Mouse (Mus musculus) kidney, adult 18-20 months (tissue): Measurements from ENCODE around the gene Csmd2.
"Not testable (repeated sequence)": the region's sequence is repeated elsewhere in the genome, so short reads cannot be mapped to it uniquely, and the experiment has no call there.

Experiments
- DNase-seq: peaks from one replicate; pipeline ENCODE4 v3.0.0; 2021

The Csmd2 gene

DNA sequence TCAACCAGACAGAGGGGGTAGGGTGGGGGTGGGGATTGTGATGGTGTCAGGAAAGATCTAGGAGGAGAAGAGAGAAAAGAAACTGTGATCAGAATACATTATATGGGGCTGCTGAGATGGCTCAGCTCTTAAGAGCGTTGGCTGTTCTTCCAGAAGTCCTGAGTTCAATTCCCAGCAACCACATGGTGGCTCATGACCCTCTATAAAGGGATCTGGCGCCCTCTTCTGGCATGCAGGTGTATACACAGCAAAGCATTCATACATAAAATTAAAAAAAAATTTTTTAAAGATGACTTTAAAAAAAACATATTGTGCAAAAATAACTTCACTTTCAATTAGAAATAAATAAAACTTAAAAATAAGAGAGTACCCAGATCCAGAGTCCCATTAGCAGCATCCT, 555.7 kb downstream of the Csmd2 start:
- DNase-seq, result no peak

DNA sequence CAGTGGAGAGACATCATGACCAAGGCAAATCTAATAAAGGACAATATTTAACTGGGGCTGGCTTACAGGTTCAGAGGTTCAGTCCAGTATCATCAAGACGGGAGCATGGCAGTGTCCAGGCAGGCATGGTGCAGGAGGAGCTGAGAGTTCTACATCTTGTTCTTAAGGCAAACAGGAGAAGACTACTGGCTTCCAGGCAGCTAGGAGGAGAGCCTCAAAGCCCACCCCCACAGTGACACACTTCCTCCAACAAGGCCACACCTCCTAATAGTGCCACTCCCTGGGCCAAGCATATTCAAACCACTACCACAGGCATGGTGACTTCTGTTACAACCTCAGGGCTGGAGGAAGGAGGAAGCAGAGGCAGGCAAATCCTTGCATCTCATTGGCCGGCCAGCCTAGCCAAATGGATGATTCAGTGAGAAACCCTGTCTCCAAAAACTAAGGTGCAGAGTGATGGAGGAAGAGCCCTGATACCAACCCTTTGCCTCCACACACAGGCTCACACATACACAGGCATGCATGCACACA, 556.4 kb downstream of the Csmd2 start:
- not testable (repeated sequence) for DNase-seq

DNA sequence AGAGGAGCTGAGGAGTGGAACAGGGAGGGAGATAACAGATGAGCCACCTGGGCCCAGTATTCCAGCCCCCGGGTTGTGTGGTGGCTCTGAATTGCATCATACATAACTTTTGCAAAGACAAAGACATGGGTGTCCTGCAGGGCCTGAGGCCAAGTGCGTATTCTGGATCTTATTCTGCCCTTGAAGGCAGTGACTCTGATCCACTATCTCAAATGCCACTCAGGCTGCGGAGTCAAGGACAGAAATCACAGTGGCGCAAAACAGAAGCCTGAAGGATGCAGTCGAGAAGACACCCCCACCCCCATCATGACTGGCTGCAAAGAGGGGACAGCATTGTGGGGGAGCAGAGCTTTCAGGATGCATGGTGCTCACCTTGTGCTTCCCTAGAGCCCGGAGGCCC, 563.1 kb downstream of the Csmd2 start:
- no peak for DNase-seq

GRCm38 (mm10) chr4:128554198-128554597, 566.5 kb downstream of the Csmd2 start:
- no peak for DNase-seq

GRCm38 (mm10) chr4:128560327-128560726, 572.7 kb downstream of the Csmd2 start:
- no peak for DNase-seq

- peak; percentile 16 for DNase-seq
Measured at GRCm38 (mm10) chr4:128575811-128576210, 588.2 kb downstream of the Csmd2 start.

DNA sequence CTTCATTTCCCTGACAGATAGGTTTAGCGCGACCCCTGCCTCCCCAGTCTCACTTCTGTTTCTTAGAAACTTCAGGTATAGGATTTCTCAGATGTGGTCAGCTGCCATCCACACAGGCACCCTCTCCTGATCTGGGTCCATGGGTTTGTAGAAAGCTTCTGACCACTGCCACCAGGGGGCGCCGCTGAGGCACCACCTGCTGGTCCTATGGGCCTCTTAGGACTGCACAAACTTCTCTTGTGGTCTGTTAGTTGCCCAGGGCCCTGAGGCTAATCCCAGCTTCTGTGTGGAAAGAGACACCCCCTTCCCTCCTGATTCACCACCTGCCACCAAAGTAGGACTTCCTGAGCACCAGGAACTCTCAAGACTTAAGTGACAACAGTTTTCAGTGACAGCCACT, 591.5 kb downstream of the Csmd2 start:
- DNase-seq, result peak; percentile 51

DNA sequence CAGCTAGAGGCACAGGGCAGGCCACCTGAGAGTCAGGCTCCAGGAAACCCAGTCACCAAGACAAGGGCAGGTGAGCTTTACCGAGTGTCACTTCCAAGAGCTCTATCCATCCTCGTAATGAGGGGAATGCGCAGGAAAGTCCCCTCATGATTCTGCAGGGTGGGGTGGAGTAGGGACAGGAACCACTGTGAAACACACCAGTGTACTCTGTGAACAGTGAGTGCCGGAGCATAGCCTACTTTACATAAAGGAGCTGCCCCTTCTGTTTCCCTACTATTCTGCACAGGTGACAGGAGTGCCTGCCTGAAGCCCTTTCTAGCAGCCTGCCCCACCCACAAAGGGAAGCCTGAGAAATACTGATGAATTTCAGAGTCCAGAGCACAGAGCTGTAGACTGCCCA, 605.6 kb downstream of the Csmd2 start:
- DNase-seq, result no peak

DNA sequence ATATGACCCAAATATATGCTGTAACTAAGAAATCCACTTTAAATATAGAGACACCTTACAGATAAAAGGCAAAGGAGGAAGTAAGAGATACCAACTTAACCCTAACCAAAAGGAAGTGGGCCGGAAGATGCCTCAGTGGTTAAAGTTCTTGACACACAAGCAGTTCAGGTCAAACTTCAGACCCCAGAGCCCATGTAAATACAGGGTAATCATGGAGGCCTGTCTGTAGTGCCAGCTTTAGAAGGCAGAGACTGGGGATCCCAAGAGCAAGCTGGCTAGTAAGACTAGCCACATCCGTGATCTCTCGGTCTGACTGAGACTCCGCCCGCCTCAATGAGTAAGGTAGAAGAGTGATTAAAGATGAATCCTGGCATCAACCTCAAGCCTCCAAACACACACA, 606.4 kb downstream of the Csmd2 start:
- no peak for DNase-seq

- DNase-seq, result no peak
Measured at GRCm38 (mm10) chr4:128597801-128598560, 610.3 kb downstream of the Csmd2 start.

- no peak for DNase-seq
Measured at GRCm38 (mm10) chr4:128606586-128606985, 618.9 kb downstream of the Csmd2 start.

- DNase-seq, result no peak
Measured at GRCm38 (mm10) chr4:128607661-128608060, 620.0 kb downstream of the Csmd2 start.

DNA sequence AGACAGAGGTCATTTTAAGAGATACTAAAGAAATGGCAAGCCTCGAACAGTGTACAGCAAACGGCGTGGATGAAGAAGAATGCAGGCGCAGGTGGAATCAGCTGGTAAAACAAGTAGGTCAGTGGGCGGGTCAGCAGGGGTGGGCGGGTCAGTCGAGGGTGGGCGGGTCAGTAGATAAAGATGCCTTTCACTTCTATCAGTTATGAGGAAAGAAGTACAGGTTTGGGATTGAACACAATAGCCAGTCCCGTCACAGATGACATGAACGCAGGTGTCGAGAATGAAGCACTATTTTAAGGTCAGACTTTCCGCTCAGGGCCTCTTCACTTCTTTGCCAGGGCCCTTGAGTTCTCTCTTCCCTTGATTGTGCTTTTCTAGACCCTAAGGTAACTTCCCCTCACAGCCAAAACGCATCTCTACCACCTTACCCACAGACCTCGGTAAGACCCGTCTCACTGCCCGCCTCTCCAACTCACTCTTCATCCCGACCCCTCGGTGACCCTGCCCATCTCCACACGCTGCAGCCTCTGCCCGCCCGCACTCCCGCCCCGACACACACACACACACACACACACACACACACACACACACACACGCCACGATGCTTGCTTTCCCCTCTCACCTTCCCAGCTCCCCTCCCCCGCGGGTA, 621.7 kb downstream of the Csmd2 start:
- DNase-seq, result no peak

GRCm38 (mm10) chr4:128609925-128610402, 622.3 kb downstream of the Csmd2 start, which contains the start of gene Zscan20:
TSS of gene Zscan20 (minus strand) at chr4:128610098.
- DNase-seq, result peak; percentile 94

DNA sequence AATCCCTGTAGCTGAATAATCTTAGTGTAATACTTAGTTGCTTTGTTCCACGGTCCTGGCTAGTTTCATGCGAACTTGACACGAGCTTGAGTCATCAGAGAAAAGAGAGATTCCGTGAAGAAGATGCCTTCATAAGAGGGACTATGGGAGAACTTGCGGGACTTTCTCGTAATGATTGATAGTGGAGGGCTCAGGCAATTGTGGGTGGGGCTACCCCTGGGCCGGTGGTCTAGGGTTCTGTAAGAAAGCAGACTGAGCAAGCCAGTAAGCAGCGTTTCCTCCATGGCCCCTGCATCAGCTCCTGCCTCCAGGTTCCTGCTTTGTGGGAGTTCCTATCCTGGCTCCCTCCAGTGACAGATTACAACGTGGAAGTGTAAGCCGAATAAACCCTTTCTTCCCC, 623.0 kb downstream of the Csmd2 start:
- peak; percentile 4 for DNase-seq

DNA sequence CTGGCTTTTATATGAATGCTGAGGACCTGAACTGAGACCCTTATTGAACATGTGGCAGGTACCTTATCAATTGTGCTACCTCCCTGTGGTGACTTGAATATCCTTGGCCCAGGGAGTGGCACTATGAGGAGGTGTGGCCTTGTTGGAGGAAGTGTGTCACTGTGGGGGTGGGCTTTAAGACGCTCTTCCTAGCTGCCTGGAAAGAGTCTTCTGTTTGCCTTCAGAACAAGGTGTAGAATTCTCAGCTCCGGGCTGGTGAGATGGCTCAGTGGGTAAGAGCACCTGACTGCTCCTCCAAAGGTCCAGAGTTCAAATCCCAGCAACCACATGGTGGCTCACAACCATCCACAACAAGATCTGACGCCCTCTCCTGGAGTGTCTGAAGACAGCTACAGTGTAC, 624.1 kb downstream of the Csmd2 start:
- not testable (repeated sequence) for DNase-seq

DNA sequence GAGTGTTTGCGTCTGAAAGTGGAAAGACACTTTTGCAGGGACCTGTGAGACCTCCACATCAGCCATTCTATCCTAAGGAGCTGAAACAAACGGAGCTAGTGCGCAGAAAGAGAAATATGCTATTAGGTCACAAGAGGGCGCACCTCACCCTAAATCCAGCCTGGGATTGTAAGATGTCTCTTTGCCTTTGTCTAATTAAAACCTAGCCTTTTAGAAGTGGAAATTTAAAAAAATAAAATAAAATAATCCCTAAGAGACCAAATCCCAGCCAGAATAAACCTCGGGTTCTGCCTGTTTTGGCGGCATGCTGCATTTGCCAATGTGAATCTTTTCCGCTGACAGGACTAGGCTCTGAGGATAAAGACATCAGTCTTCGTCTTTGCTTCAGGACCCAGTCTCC, 625.7 kb downstream of the Csmd2 start:
- peak; percentile 60 for DNase-seq

GRCm38 (mm10) chr4:128615761-128616160, 628.1 kb downstream of the Csmd2 start:
- no peak for DNase-seq
